Mouse (Mus musculus) spleen, adult 2 months (tissue): ENCODE results near the gene G430095P16Rik. TPM values are rescaled to one million over a fixed set of nuclear protein-coding genes. Genes with fewer than 3 reads are reported as not detected.

Experiments
- DNase-seq, 2 experiments: peaks; one replicate each; pipeline versions ENCODE4 v3.0.0 to v3.0.0-alpha.2; 2012 to 2021; ENCODE audit warnings: low spot score in 2 of 2, low read depth in 1 of 2
- H3K27ac ChIP-seq: fragments of 200-500 bp; 2 replicates; pipeline ENCODE4 v1.5.1; 2012; ENCODE audit warnings: low read length, inconsistent platforms; ENCODE audit not compliant: insufficient read depth
- H3K27me3 ChIP-seq: fragments of 200-500 bp; 2 replicates; pipeline ENCODE4 v1.6.1; 2012; ENCODE audit warnings: mild to moderate bottlenecking, moderate library complexity, low read length, inconsistent platforms; ENCODE audit not compliant: control insufficient read depth, insufficient read depth
- H3K36me3 ChIP-seq: fragments of 200-500 bp; 2 replicates; pipeline ENCODE4 v1.6.1; 2012; ENCODE audit warnings: mild to moderate bottlenecking, low read length, inconsistent platforms; ENCODE audit not compliant: control insufficient read depth, insufficient read depth
- H3K4me1 ChIP-seq: fragments of 200-500 bp; 2 replicates; pipeline ENCODE4 v1.6.1; 2011; ENCODE audit warnings: inconsistent platforms; ENCODE audit not compliant: control insufficient read depth, insufficient read depth, insufficient read length
- H3K4me3 ChIP-seq: fragments of 200-500 bp; 2 replicates; pipeline ENCODE4 v1.5.1; 2011; ENCODE audit warnings: mild to moderate bottlenecking, inconsistent platforms; ENCODE audit not compliant: insufficient read depth, insufficient read length; ENCODE audit errors: extremely low read depth
- CTCF ChIP-seq: fragments of 200-500 bp; IDR thresholded peaks from 2 replicates; pipeline ENCODE4 v1.5.1; 2011; ENCODE audit warnings: mild to moderate bottlenecking, inconsistent platforms; ENCODE audit not compliant: insufficient read depth, insufficient read length, insufficient replicate concordance; ENCODE audit errors: extremely low read depth
- POLR2A ChIP-seq: fragments of 200-500 bp; IDR thresholded peaks from 2 replicates; pipeline ENCODE4 v1.6.1; 2011; ENCODE audit warnings: low read depth, low read length, inconsistent platforms
- WGBS: fragments of 180-500 bp; shearing (Covaris S2); methylation state at CpG from one replicate; pipeline ENCODE4 v1.1.7; 2018; 5-methylcytosine and 5-hydroxymethylcytosine counted together
- polyA plus RNA-seq: library from polyadenylated mRNA; depleted of rRNA; stranded (reverse); fragments of >200 nt; gene quantifications from 2 replicates; pipeline ENCODE4 v1.2.3, GENCODE M21; 2012

G430095P16Rik gene
- polyA plus RNA-seq, 1 experiment: 4.5 TPM

DNA sequence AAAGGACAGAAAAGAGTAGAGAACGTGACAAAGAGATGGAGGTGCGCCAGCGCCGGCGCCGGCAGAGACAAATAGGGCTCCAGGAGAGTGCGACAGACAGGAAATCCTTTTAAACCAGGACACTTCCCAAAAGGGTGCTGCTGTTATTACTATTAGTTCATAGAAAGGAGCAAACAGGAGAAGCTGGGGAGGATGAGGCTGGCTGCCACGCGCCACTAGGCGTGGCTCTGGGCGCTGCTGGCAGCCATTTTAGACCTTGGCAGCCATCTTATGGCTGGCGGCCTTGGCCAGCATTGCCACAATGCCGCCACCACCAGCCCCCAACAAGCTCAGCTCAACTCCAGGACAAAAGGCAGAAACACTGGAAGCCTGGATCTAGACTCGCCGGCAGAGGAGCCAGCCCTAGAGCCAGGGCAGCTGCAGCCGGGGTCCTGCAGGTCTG is 7.1 kb downstream of the G430095P16Rik start:
- DNase-seq: no peak
- H3K4me3 ChIP-seq: no peak overlapping the region
- H3K27ac ChIP-seq: peak overlapping the region; percentile 30; the same call in 1 of the 2 replicates
- WGBS: 80% methylated on average over 16 of the region's 16 CpGs
- H3K4me1 ChIP-seq: no peaks in the 10 kb centered on the region; the same call in 1 of the 2 replicates
- TF ChIP-seq POLR2A (no peak), CTCF (no peak)
- H3K27me3 ChIP-seq: no peaks in the 10 kb centered on the region
- no peaks in the 10 kb centered on the region for H3K36me3 ChIP-seq

- H3K4me1 ChIP-seq: no peaks in the 10 kb centered on the region
- H3K36me3 ChIP-seq: no peaks in the 10 kb centered on the region
- no peak for DNase-seq
- H3K4me3 ChIP-seq: no peak overlapping the region
- H3K27ac ChIP-seq: peak overlapping the region; percentile 30; the same call in 1 of the 2 replicates
- WGBS: 55% methylated on average over 9 of the region's 9 CpGs
- no peaks in the 10 kb centered on the region for H3K27me3 ChIP-seq
- TF ChIP-seq CTCF (no peak), POLR2A (no peak)
Measured at GRCm38 (mm10) chr8:84730541-84731370, 7.9 kb downstream of the G430095P16Rik start.

- H3K27ac ChIP-seq: peak overlapping the region; percentile 26; the same call in 1 of the 2 replicates
- DNase-seq: no peak
- no peak overlapping the region for H3K4me3 ChIP-seq
- H3K36me3 ChIP-seq: no peaks in the 10 kb centered on the region
- no peak for TF ChIP-seq CTCF
- TF ChIP-seq POLR2A: no peak
- WGBS: 80% methylated on average over 11 of the region's 11 CpGs
- no peaks in the 10 kb centered on the region for H3K27me3 ChIP-seq
- H3K4me1 ChIP-seq: no peaks in the 10 kb centered on the region
Measured at GRCm38 (mm10) chr8:84731371-84732177, 8.8 kb downstream of the G430095P16Rik start.

- H3K36me3 ChIP-seq: no peaks in the 10 kb centered on the region
- H3K4me1 ChIP-seq: no peaks in the 10 kb centered on the region
- H3K4me3 ChIP-seq: no peak overlapping the region
- TF ChIP-seq CTCF (no peak), POLR2A (no peak)
- no peak for DNase-seq
- 80% methylated on average over 5 of the region's 5 CpGs for WGBS
- H3K27me3 ChIP-seq: no peaks in the 10 kb centered on the region
- no peak overlapping the region for H3K27ac ChIP-seq
Measured at GRCm38 (mm10) chr8:84732545-84732944, 9.7 kb downstream of the G430095P16Rik start.

DNA sequence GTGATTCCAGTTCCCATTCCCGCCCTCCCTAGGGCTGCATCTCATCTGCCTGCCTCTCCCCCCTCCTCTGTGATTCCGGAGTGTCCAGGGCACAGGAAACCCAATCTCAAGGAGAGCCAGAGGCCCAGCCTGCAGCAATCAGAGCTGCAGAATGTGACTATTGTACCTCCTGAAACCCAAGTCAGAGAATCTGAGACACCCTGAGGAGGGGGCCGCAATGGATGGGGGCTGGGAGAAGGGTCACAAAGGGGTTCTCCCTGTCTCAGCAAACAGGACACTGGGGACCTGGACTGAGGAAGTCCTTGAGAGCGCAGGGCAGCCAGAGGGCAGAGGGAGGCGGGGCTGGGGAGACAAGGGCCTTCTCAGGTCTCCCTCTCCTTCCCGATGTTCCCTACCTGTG is 10.2 kb downstream of the G430095P16Rik start:
- WGBS: 79% methylated on average over 6 of the region's 6 CpGs
- TF ChIP-seq POLR2A (no peak), CTCF (no peak)
- no peak overlapping the region for H3K4me3 ChIP-seq
- H3K27me3 ChIP-seq: no peaks in the 10 kb centered on the region
- H3K4me1 ChIP-seq: peaks cover 4% of the 10 kb centered on the region; the same call in 1 of the 2 replicates
- no peak overlapping the region for H3K27ac ChIP-seq
- no peaks in the 10 kb centered on the region for H3K36me3 ChIP-seq
- DNase-seq: no peak

DNA sequence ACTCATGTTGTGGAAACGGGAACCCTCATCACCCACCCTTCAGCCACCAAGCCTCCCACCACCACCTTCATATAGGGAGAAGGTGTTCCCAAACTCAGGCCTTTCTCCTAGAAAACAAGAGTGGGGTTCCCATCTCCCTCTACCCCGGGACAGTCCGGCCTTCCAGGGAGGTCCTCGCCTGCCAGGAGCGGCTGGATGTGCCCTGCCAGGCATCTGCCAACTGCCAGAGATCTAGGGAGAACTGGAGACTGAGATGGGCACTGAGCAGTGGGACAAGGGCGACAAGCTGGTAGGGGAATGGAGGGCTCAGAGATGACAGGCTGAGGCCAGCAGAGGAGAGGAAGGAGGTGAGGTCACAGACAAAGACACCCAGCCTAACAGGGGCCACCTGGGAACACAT is 11.2 kb downstream of the G430095P16Rik start:
- WGBS: 92% methylated on average over 6 of the region's 6 CpGs

DNA sequence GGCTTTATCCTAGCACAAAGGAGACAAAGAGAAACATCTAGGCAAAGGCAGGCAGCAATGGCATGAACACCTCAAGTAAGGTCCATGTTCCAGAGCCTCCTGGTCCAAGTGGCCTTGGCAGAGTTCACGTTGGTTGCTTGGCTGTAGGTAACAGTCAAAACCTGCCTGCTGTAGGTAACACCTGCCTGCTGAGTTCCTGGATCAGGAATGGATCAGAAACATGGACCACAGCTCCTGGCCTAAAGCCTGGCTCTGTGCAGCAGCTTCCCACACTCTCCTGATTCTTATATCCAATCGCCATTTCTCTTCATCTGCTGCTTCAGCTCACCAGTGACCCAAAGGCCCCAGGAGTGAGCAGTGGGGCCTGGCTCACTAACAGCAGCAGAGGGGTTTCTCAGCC is 11.9 kb downstream of the G430095P16Rik start:
- Histone ChIP-seq H3K36me3 (no peaks in the 10 kb centered on the region), H3K27ac (no peak overlapping the region), H3K4me3 (no peak overlapping the region), H3K27me3 (no peaks in the 10 kb centered on the region), H3K4me1 (peaks cover 4% of the 10 kb centered on the region; the same call in 1 of the 2 replicates)
- TF ChIP-seq POLR2A (no peak), CTCF (no peak)
- WGBS: 98% methylated on average over 2 of the region's 2 CpGs
- DNase-seq: no peak

More for the DNA sequence above, 11.2 kb downstream of the G430095P16Rik start:
- DNase-seq: no peak
- no peak overlapping the region for H3K4me3 ChIP-seq
- H3K27ac ChIP-seq: no peak overlapping the region
- TF ChIP-seq POLR2A: no peak
- no peak for TF ChIP-seq CTCF
- no peaks in the 10 kb centered on the region for H3K27me3 ChIP-seq
- H3K36me3 ChIP-seq: no peaks in the 10 kb centered on the region
- peaks cover 4% of the 10 kb centered on the region; the same call in 1 of the 2 replicates for H3K4me1 ChIP-seq
